Mouse (Mus musculus): ENCODE measurements around the gene Pde10a. TPM values are rescaled to one million over a fixed set of nuclear protein-coding genes. Genes with fewer than 3 reads are reported as not detected.

Gene Pde10a
- polyA plus RNA-seq, 1 experiment, result not detected

GRCm38 (mm10) chr17:8720961-8721360, 195.8 kb downstream of the Pde10a start:
- TF ChIP-seq POLR2A (IDR thresholded peaks at IDR 0.05; ENCODE audit: borderline replicate concordance, low read depth, low read length), result no peak
- TF ChIP-seq CTCF (IDR thresholded peaks at IDR 0.05; ENCODE audit: low read depth, low read length), result no peak
- no peaks in the 10 kb centered on the region for H3K4me1 ChIP-seq (ENCODE audit: control insufficient read depth, insufficient read depth, low read length)
- H3K4me3 ChIP-seq (ENCODE audit: insufficient read depth, low read length), result no peak overlapping the region
- no peak overlapping the region for H3K27ac ChIP-seq (ENCODE audit: insufficient read depth, low read depth, low read length)

GRCm38 (mm10) chr17:8724464-8724974, 199.3 kb downstream of the Pde10a start:
- Histone ChIP-seq H3K4me3 (ENCODE audit: insufficient read depth, low read length) (no peak overlapping the region), H3K27ac (ENCODE audit: insufficient read depth, low read depth, low read length) (no peak overlapping the region), H3K4me1 (ENCODE audit: control insufficient read depth, insufficient read depth, low read length) (no peaks in the 10 kb centered on the region)
- TF ChIP-seq POLR2A (IDR thresholded peaks at IDR 0.05; ENCODE audit: borderline replicate concordance, low read depth, low read length) (no peak), CTCF (IDR thresholded peaks at IDR 0.05; ENCODE audit: low read depth, low read length) (no peak)

GRCm38 (mm10) chr17:8728646-8729045, 203.5 kb downstream of the Pde10a start:
- Histone ChIP-seq H3K4me3 (ENCODE audit: insufficient read depth, low read length) (no peak overlapping the region), H3K4me1 (ENCODE audit: control insufficient read depth, insufficient read depth, low read length) (no peaks in the 10 kb centered on the region), H3K27ac (ENCODE audit: insufficient read depth, low read depth, low read length) (no peak overlapping the region)
- TF ChIP-seq POLR2A (IDR thresholded peaks at IDR 0.05; ENCODE audit: borderline replicate concordance, low read depth, low read length) (no peak), CTCF (IDR thresholded peaks at IDR 0.05; ENCODE audit: low read depth, low read length) (no peak)

- Histone ChIP-seq H3K27ac (ENCODE audit: insufficient read depth, low read depth, low read length) (no peak overlapping the region), H3K4me1 (ENCODE audit: control insufficient read depth, insufficient read depth, low read length) (no peaks in the 10 kb centered on the region)
Measured at GRCm38 (mm10) chr17:8729808-8730207, 204.6 kb downstream of the Pde10a start.

GRCm38 (mm10) chr17:8731073-8731472, 205.9 kb downstream of the Pde10a start:
- Histone ChIP-seq H3K27ac (ENCODE audit: insufficient read depth, low read depth, low read length) (no peak overlapping the region), H3K4me1 (ENCODE audit: control insufficient read depth, insufficient read depth, low read length) (no peaks in the 10 kb centered on the region), H3K4me3 (ENCODE audit: insufficient read depth, low read length) (no peak overlapping the region)
- no peak for TF ChIP-seq POLR2A (IDR thresholded peaks at IDR 0.05; ENCODE audit: borderline replicate concordance, low read depth, low read length)
- no peak for TF ChIP-seq CTCF (IDR thresholded peaks at IDR 0.05; ENCODE audit: low read depth, low read length)

More at GRCm38 (mm10) chr17:8729808-8730207, 204.6 kb downstream of the Pde10a start:
- H3K4me3 ChIP-seq (ENCODE audit: insufficient read depth, low read length), result no peak overlapping the region
- TF ChIP-seq CTCF (IDR thresholded peaks at IDR 0.05; ENCODE audit: low read depth, low read length), result no peak
- no peak for TF ChIP-seq POLR2A (IDR thresholded peaks at IDR 0.05; ENCODE audit: borderline replicate concordance, low read depth, low read length)

GRCm38 (mm10) chr17:8736259-8736658, 211.1 kb downstream of the Pde10a start:
- Histone ChIP-seq H3K4me3 (ENCODE audit: insufficient read depth, low read length) (no peak overlapping the region), H3K27ac (ENCODE audit: insufficient read depth, low read depth, low read length) (no peak overlapping the region), H3K4me1 (ENCODE audit: control insufficient read depth, insufficient read depth, low read length) (no peaks in the 10 kb centered on the region)
- TF ChIP-seq POLR2A (IDR thresholded peaks at IDR 0.05; ENCODE audit: borderline replicate concordance, low read depth, low read length) (no peak), CTCF (IDR thresholded peaks at IDR 0.05; ENCODE audit: low read depth, low read length) (no peak)

GRCm38 (mm10) chr17:8742772-8743171, 217.6 kb downstream of the Pde10a start:
- Histone ChIP-seq H3K4me3 (ENCODE audit: insufficient read depth, low read length) (no peak overlapping the region), H3K4me1 (ENCODE audit: control insufficient read depth, insufficient read depth, low read length) (no peaks in the 10 kb centered on the region), H3K27ac (ENCODE audit: insufficient read depth, low read depth, low read length) (no peak overlapping the region)
- TF ChIP-seq CTCF (IDR thresholded peaks at IDR 0.05; ENCODE audit: low read depth, low read length) (no peak), POLR2A (IDR thresholded peaks at IDR 0.05; ENCODE audit: borderline replicate concordance, low read depth, low read length) (no peak)

- TF ChIP-seq CTCF (IDR thresholded peaks at IDR 0.05; ENCODE audit: low read depth, low read length), result no peak
- TF ChIP-seq POLR2A (IDR thresholded peaks at IDR 0.05; ENCODE audit: borderline replicate concordance, low read depth, low read length), result no peak
- Histone ChIP-seq H3K4me3 (ENCODE audit: insufficient read depth, low read length) (no peak overlapping the region), H3K27ac (ENCODE audit: insufficient read depth, low read depth, low read length) (no peak overlapping the region), H3K4me1 (ENCODE audit: control insufficient read depth, insufficient read depth, low read length) (no peaks in the 10 kb centered on the region)
Measured at GRCm38 (mm10) chr17:8745334-8745733, 220.2 kb downstream of the Pde10a start.

- H3K4me3 ChIP-seq (ENCODE audit: insufficient read depth, low read length), result no peak overlapping the region
- TF ChIP-seq CTCF (IDR thresholded peaks at IDR 0.05; ENCODE audit: low read depth, low read length) (no peak), POLR2A (IDR thresholded peaks at IDR 0.05; ENCODE audit: borderline replicate concordance, low read depth, low read length) (no peak)
- H3K4me1 ChIP-seq (ENCODE audit: control insufficient read depth, insufficient read depth, low read length), result no peaks in the 10 kb centered on the region
- no peak overlapping the region for H3K27ac ChIP-seq (ENCODE audit: insufficient read depth, low read depth, low read length)
Measured at GRCm38 (mm10) chr17:8749426-8749825, 224.3 kb downstream of the Pde10a start.

- no peak overlapping the region for H3K27ac ChIP-seq (ENCODE audit: insufficient read depth, low read depth, low read length)
- no peak overlapping the region for H3K4me3 ChIP-seq (ENCODE audit: insufficient read depth, low read length)
- no peak for TF ChIP-seq CTCF (IDR thresholded peaks at IDR 0.05; ENCODE audit: low read depth, low read length)
- no peak for TF ChIP-seq POLR2A (IDR thresholded peaks at IDR 0.05; ENCODE audit: borderline replicate concordance, low read depth, low read length)
- H3K4me1 ChIP-seq (ENCODE audit: control insufficient read depth, insufficient read depth, low read length), result no peaks in the 10 kb centered on the region
Measured at GRCm38 (mm10) chr17:8757576-8757975, 232.4 kb downstream of the Pde10a start.

GRCm38 (mm10) chr17:8763248-8763647, 238.1 kb downstream of the Pde10a start:
- no peaks in the 10 kb centered on the region for H3K4me1 ChIP-seq (ENCODE audit: control insufficient read depth, insufficient read depth, low read length)
- no peak overlapping the region for H3K27ac ChIP-seq (ENCODE audit: insufficient read depth, low read depth, low read length)
- no peak overlapping the region for H3K4me3 ChIP-seq (ENCODE audit: insufficient read depth, low read length)
- TF ChIP-seq POLR2A (IDR thresholded peaks at IDR 0.05; ENCODE audit: borderline replicate concordance, low read depth, low read length) (no peak), CTCF (IDR thresholded peaks at IDR 0.05; ENCODE audit: low read depth, low read length) (no peak)
